Mouse (Mus musculus) olfactory bulb, adult 2 months (tissue): ENCODE results near the gene 1810062G17Rik.

ENCODE experiments used
- CTCF ChIP-seq: fragments of 200-500 bp; IDR thresholded peaks from 2 replicates; pipeline ENCODE4 v1.5.1; 2012; ENCODE audit warnings: low read depth, mild to moderate bottlenecking, low read length, moderate library complexity; ENCODE audit not compliant: insufficient read depth
- POLR2A ChIP-seq: fragments of 200-500 bp; IDR thresholded peaks from 2 replicates; pipeline ENCODE4 v1.6.1; 2012; ENCODE audit warnings: mild to moderate bottlenecking, low read depth, low read length, moderate library complexity; ENCODE audit not compliant: insufficient read depth

DNA sequence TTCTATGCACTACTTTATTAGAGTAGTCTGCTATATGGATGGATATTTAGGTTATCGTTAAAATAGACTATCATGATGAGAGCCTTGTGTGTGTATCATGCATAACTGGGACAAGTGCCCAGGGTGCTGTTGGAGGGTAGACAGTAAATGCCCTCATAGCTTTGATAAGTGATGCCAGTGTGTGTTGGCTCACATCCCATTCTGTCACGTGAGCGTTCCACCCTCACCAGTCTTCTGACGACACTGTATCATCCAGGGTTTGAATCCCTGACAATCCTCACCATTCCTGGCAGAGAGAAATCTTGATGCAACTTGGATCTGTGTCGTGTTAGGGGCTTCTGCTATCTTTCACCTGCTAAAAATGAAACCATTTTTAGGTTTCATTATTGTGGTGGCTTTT lies 29.2 kb upstream of the 1810062G17Rik start:
- TF ChIP-seq CTCF (no peak), POLR2A (no peak)
